Mouse (Mus musculus): ENCODE measurements around the gene Grhl1. TPM values are rescaled to one million over a fixed set of nuclear protein-coding genes. Genes with fewer than 3 reads are reported as not detected.

Gene Grhl1
- polyA plus RNA-seq, 1 experiment, result 0.41 TPM

- no peaks in the 10 kb centered on the region for H3K79me2 ChIP-seq (ENCODE audit: control insufficient read depth, insufficient read depth)
- TF ChIP-seq USF1 (IDR thresholded peaks at IDR 0.05; ENCODE audit: low read depth) (no peak), E2F4 (IDR thresholded peaks at IDR 0.05; ENCODE audit: insufficient read depth) (no peak)
- H3K4me2 ChIP-seq (ENCODE audit: low read depth), result no peak overlapping the region
- H3K36me3 ChIP-seq (ENCODE audit: control insufficient read depth, insufficient read depth), result no peaks in the 10 kb centered on the region
- H3K4me3 ChIP-seq, result no peak overlapping the region
- no peaks in the 10 kb centered on the region for H3K27me3 ChIP-seq (ENCODE audit: control insufficient read depth, insufficient read depth, insufficient read length)
- H3ac ChIP-seq (ENCODE audit: control insufficient read depth, insufficient read length), result no peak overlapping the region
Observed at GRCm38 (mm10) chr12:24600806-24601205, 28.7 kb downstream of the Grhl1 start.

- Histone ChIP-seq H3K27me3 (ENCODE audit: control insufficient read depth, insufficient read depth, insufficient read length) (no peaks in the 10 kb centered on the region), H3ac (ENCODE audit: control insufficient read depth, insufficient read length) (no peak overlapping the region), H3K79me2 (ENCODE audit: control insufficient read depth, insufficient read depth) (no peaks in the 10 kb centered on the region), H3K36me3 (ENCODE audit: control insufficient read depth, insufficient read depth) (no peaks in the 10 kb centered on the region), H3K4me3 (no peak overlapping the region), H3K4me2 (ENCODE audit: low read depth) (no peak overlapping the region)
- no peak for TF ChIP-seq USF1 (IDR thresholded peaks at IDR 0.05; ENCODE audit: low read depth)
- TF ChIP-seq MAX (IDR thresholded peaks at IDR 0.05; ENCODE audit: low read depth), result no peak
- no peak for TF ChIP-seq TCF12 (IDR thresholded peaks at IDR 0.05; ENCODE audit: insufficient read depth, poor library complexity, severe bottlenecking)
- no peak for TF ChIP-seq POLR2AphosphoS2 (IDR thresholded peaks at IDR 0.05; ENCODE audit: insufficient read length, low read depth)
- no peak for TF ChIP-seq SRF (IDR thresholded peaks at IDR 0.05; ENCODE audit: control insufficient read depth, insufficient read length, low read depth)
- no peak for TF ChIP-seq MYOD1 (IDR thresholded peaks at IDR 0.05; ENCODE audit: control insufficient read depth in 1 of 3, insufficient read length in 2 of 3, low read depth in 2 of 3)
- no peak for TF ChIP-seq MYOG (IDR thresholded peaks at IDR 0.05; ENCODE audit: control insufficient read depth in 1 of 3, insufficient read depth in 1 of 3, insufficient read length in 2 of 3, low read depth in 2 of 3)
Observed at GRCm38 (mm10) chr12:24603266-24603665, 31.2 kb downstream of the Grhl1 start.

- Histone ChIP-seq H3K4me3 (no peak overlapping the region), H3ac (ENCODE audit: control insufficient read depth, insufficient read length) (no peak overlapping the region), H3K4me2 (ENCODE audit: low read depth) (no peak overlapping the region), H3K79me2 (ENCODE audit: control insufficient read depth, insufficient read depth) (no peaks in the 10 kb centered on the region), H3K36me3 (ENCODE audit: control insufficient read depth, insufficient read depth) (no peaks in the 10 kb centered on the region), H3K27me3 (ENCODE audit: control insufficient read depth, insufficient read depth, insufficient read length) (no peaks in the 10 kb centered on the region)
- TF ChIP-seq MAX (IDR thresholded peaks at IDR 0.05; ENCODE audit: low read depth), result no peak
- TF ChIP-seq TCF3 (IDR thresholded peaks at IDR 0.05; ENCODE audit: insufficient read length, low read depth), result no peak
- no peak for TF ChIP-seq E2F4 (IDR thresholded peaks at IDR 0.05; ENCODE audit: insufficient read depth)
- no peak for TF ChIP-seq TCF12 (IDR thresholded peaks at IDR 0.05; ENCODE audit: insufficient read depth, poor library complexity, severe bottlenecking)
- no peak for TF ChIP-seq SRF (IDR thresholded peaks at IDR 0.05; ENCODE audit: control insufficient read depth, insufficient read length, low read depth)
Observed at GRCm38 (mm10) chr12:24606166-24606565, 34.1 kb downstream of the Grhl1 start.

GRCm38 (mm10) chr12:24612591-24612990 is 40.5 kb downstream of the Grhl1 start:
- Histone ChIP-seq H3ac (ENCODE audit: control insufficient read depth, insufficient read length) (no peak overlapping the region), H3K27me3 (ENCODE audit: control insufficient read depth, insufficient read depth, insufficient read length) (no peaks in the 10 kb centered on the region), H3K4me3 (no peak overlapping the region), H3K36me3 (ENCODE audit: control insufficient read depth, insufficient read depth) (no peaks in the 10 kb centered on the region), H3K4me2 (ENCODE audit: low read depth) (no peak overlapping the region), H3K79me2 (ENCODE audit: control insufficient read depth, insufficient read depth) (no peaks in the 10 kb centered on the region)
- TF ChIP-seq E2F4 (IDR thresholded peaks at IDR 0.05; ENCODE audit: insufficient read depth) (no peak), POLR2A (IDR thresholded peaks at IDR 0.05; ENCODE audit: insufficient read length, low read depth) (no peak), USF1 (IDR thresholded peaks at IDR 0.05; ENCODE audit: low read depth) (no peak), REST (IDR thresholded peaks at IDR 0.05; ENCODE audit: insufficient read depth, insufficient read length) (no peak), TCF3 (IDR thresholded peaks at IDR 0.05; ENCODE audit: insufficient read length, low read depth) (no peak), TCF12 (IDR thresholded peaks at IDR 0.05; ENCODE audit: insufficient read depth, poor library complexity, severe bottlenecking) (no peak), SRF (IDR thresholded peaks at IDR 0.05; ENCODE audit: control insufficient read depth, insufficient read length, low read depth) (no peak), MYOD1 (IDR thresholded peaks at IDR 0.05; ENCODE audit: control insufficient read depth in 1 of 3, insufficient read length in 2 of 3, low read depth in 2 of 3) (no peak), MAX (IDR thresholded peaks at IDR 0.05; ENCODE audit: low read depth) (no peak), POLR2AphosphoS2 (IDR thresholded peaks at IDR 0.05; ENCODE audit: insufficient read length, low read depth) (no peak)

GRCm38 (mm10) chr12:24614452-24615075 is 42.5 kb downstream of the Grhl1 start:
- Histone ChIP-seq H3K4me3 (no peak overlapping the region), H3ac (ENCODE audit: control insufficient read depth, insufficient read length) (no peak overlapping the region), H3K27me3 (ENCODE audit: control insufficient read depth, insufficient read depth, insufficient read length) (no peaks in the 10 kb centered on the region), H3K79me2 (ENCODE audit: control insufficient read depth, insufficient read depth) (no peaks in the 10 kb centered on the region), H3K36me3 (ENCODE audit: control insufficient read depth, insufficient read depth) (no peaks in the 10 kb centered on the region), H3K4me2 (ENCODE audit: low read depth) (no peak overlapping the region)
- TF ChIP-seq REST (IDR thresholded peaks at IDR 0.05; ENCODE audit: insufficient read depth, insufficient read length), result no peak
- no peak for TF ChIP-seq TCF3 (IDR thresholded peaks at IDR 0.05; ENCODE audit: insufficient read length, low read depth)
- TF ChIP-seq MAX (IDR thresholded peaks at IDR 0.05; ENCODE audit: low read depth), result no peak
- no peak for TF ChIP-seq SRF (IDR thresholded peaks at IDR 0.05; ENCODE audit: control insufficient read depth, insufficient read length, low read depth)
- TF ChIP-seq E2F4 (IDR thresholded peaks at IDR 0.05; ENCODE audit: insufficient read depth), result no peak
- no peak for TF ChIP-seq MYOG (IDR thresholded peaks at IDR 0.05; ENCODE audit: control insufficient read depth in 1 of 3, insufficient read depth in 1 of 3, insufficient read length in 2 of 3, low read depth in 2 of 3)
- TF ChIP-seq CEBPB (IDR thresholded peaks at IDR 0.05; ENCODE audit: insufficient read depth, poor library complexity, severe bottlenecking), result no peak
- TF ChIP-seq POLR2AphosphoS2 (IDR thresholded peaks at IDR 0.05; ENCODE audit: insufficient read length, low read depth), result no peak
- no peak for TF ChIP-seq POLR2A (IDR thresholded peaks at IDR 0.05; ENCODE audit: insufficient read length, low read depth)
- no peak for TF ChIP-seq USF1 (IDR thresholded peaks at IDR 0.05; ENCODE audit: low read depth)
- TF ChIP-seq MYOD1 (IDR thresholded peaks at IDR 0.05; ENCODE audit: control insufficient read depth in 1 of 3, insufficient read length in 2 of 3, low read depth in 2 of 3), result no peak
- no peak for TF ChIP-seq TCF12 (IDR thresholded peaks at IDR 0.05; ENCODE audit: insufficient read depth, poor library complexity, severe bottlenecking)
